In the genomic region with DNA sequence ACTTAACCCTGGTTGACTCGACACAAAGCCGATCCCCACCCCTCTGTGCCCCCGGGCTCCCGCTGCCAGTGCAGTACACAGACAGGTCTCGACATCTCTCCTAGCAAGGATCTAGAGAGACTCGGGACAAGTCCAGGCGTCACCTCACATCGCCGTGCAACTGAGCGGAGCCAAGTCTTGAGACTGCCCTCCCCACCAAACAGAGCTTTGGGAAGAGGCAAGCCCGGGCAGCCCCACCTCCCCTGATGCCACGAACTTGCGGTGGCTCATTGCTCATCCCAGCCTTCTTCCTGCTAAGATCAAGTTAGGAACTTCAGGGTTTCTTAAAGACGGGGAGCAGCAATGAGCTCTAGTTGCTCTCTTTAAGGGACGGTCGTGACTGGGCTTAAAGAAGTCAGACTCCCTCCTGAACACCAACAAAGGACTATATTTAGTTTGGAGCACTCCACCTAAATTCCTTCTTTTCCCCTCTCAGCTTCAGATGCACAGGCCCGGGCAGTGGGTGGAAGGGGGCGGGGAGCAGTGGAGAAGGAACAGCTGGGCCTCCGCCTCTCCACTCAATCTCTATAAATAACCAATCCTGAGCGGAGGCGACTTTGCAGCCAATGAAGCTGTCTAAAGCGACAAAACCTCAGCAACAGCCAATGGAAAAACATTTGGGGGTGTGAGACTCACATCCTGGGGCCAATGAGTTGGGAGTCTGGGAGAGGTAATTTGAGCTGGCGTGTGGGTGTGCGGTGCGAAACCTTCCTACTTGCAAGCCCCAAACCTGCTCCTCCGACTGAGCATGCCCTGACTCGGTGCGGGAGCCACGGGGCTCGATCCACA, we compare ENCODE assay signal across 8 mouse cellular contexts. TPM values are rescaled to one million over a fixed set of nuclear protein-coding genes. Genes with fewer than 3 reads are reported as not detected.
DNase-seq lines count a peak whose midpoint lies in the region; ATAC-seq lines count a peak whose summit lies in the region.

No protein-coding gene starts in this region.

- H3K27me3 ChIP-seq in heart, embryonic 14.5 days (ENCODE audit: control insufficient read depth, insufficient read depth, low read length), result no peaks in the 10 kb centered on the region
- H3K27me3 ChIP-seq in liver, embryonic 13.5 days, result no peaks in the 10 kb centered on the region
- H3K27me3 ChIP-seq in stomach, embryonic 16.5 days (ENCODE audit: control insufficient read depth, insufficient read depth, low read length), result no peaks in the 10 kb centered on the region

- peak overlapping the region; percentile 96 to 99 for H3K27ac ChIP-seq in heart, embryonic 14.5 days (replicated peaks in 1 of 2; ENCODE audit: control insufficient read depth in 1 of 2, insufficient read depth in 1 of 2, low read depth in 2 of 2, low read length in 2 of 2)
- peak overlapping the region; percentile 86; the same call in 1 of the 2 replicates for H3K27ac ChIP-seq in liver, embryonic 13.5 days
- peak overlapping the region; percentile 99 for H3K27ac ChIP-seq in stomach, embryonic 16.5 days (ENCODE audit: low read length)

- under 1% methylated on average over 30 of the region's 30 CpGs for whole genome bisulfite sequencing in heart, embryonic 14.5 days
- WGBS in liver, embryonic 13.5 days (ENCODE audit: insufficient replicate concordance), result under 1% methylated on average over 30 of the region's 30 CpGs
- under 1% methylated on average over 30 of the region's 30 CpGs for WGBS in stomach, embryonic 16.5 days

- peak overlapping the region; percentile 84 for H3K9ac ChIP-seq in heart, embryonic 14.5 days (ENCODE audit: low read length)
- peak overlapping the region; percentile 73 for H3K9ac ChIP-seq in liver, embryonic 13.5 days
- peak overlapping the region; percentile 85 for H3K9ac ChIP-seq in stomach, embryonic 16.5 days (ENCODE audit: low read length)

- H3K4me1 ChIP-seq in heart, embryonic 14.5 days (ENCODE audit: control insufficient read depth in 2 of 2, insufficient read depth in 2 of 2, low read length in 2 of 2), result peaks cover 2 to 15% of the 10 kb centered on the region in 2 experiments; a peak in 2 of 4 replicates
- H3K4me1 ChIP-seq in liver, embryonic 13.5 days (replicated peaks), result peaks cover 50% of the 10 kb centered on the region
- H3K4me1 ChIP-seq in stomach, embryonic 16.5 days (ENCODE audit: control insufficient read depth, insufficient read depth, low read length), result peaks cover 16% of the 10 kb centered on the region

- H3K4me2 ChIP-seq in heart, embryonic 14.5 days (ENCODE audit: low read length), result peak overlapping the region; percentile 79
- H3K4me2 ChIP-seq in liver, embryonic 13.5 days, result peak overlapping the region; percentile 98
- peak overlapping the region; percentile 95 for H3K4me2 ChIP-seq in stomach, embryonic 16.5 days (ENCODE audit: low read depth, low read length)

- H3K9me3 ChIP-seq in heart, embryonic 14.5 days (ENCODE audit: control insufficient read depth, low read length), result no peaks in the 10 kb centered on the region
- no peaks in the 10 kb centered on the region for H3K9me3 ChIP-seq in liver, embryonic 13.5 days (replicated peaks)
- no peaks in the 10 kb centered on the region for H3K9me3 ChIP-seq in stomach, embryonic 16.5 days (replicated peaks; ENCODE audit: control insufficient read depth, low read length)

- peak; percentile 96 for DNase-seq in CD4-positive helper T cell, adult 2 months (ENCODE audit: low read depth, low spot score)
- peak; percentile 22 for DNase-seq in c-Kit-negative CD71-positive TER-119-positive erythroid progenitor cells, embryonic 14.5 days (ENCODE audit: low read depth, low spot score)
- peak; percentile 99 for DNase-seq in fibroblast of lung, adult 2 months (ENCODE audit: low read depth)
- peak; percentile 95 for DNase-seq in kidney, postnatal 14 days
- DNase-seq in liver, embryonic 13.5 days, result peak; percentile 79
- peak; percentile 88 for DNase-seq in neural tube, embryonic 10.5 days (ENCODE audit: extremely low spot score, low spot score)

- ATAC-seq in heart, embryonic 14.5 days (ENCODE audit: insufficient number of reproducible peaks, insufficient read depth, low FRiP score, low read depth), result peak; percentile 96
- peak; percentile 81 for ATAC-seq in liver, embryonic 13.5 days (ENCODE audit: low read depth)
- peak; percentile 94 for ATAC-seq in stomach, embryonic 16.5 days (ENCODE audit: insufficient read depth, low FRiP score)

- H3K36me3 ChIP-seq in heart, embryonic 14.5 days (ENCODE audit: control insufficient read depth, insufficient read depth, low read length), result no peaks in the 10 kb centered on the region
- H3K36me3 ChIP-seq in liver, embryonic 13.5 days, result no peaks in the 10 kb centered on the region
- no peaks in the 10 kb centered on the region for H3K36me3 ChIP-seq in stomach, embryonic 16.5 days (ENCODE audit: control insufficient read depth, insufficient read depth, low read length)

- H3K4me3 ChIP-seq in heart, embryonic 14.5 days (ENCODE audit: control insufficient read depth in 1 of 2, insufficient read depth in 1 of 2, low read depth in 1 of 2, low read length in 2 of 2), result peak overlapping the region; percentile 72 to 87
- H3K4me3 ChIP-seq in liver, embryonic 13.5 days (replicated peaks), result peak overlapping the region; percentile 81
- H3K4me3 ChIP-seq in stomach, embryonic 16.5 days (replicated peaks; ENCODE audit: low read length), result peak overlapping the region; percentile 95

RNA-seq across cellular contexts. Expression of a gene that starts 1.9 kb away (rescaled TPM):
- polyA plus RNA-seq in heart, embryonic 14.5 days (2014; fragmentation: Nextera tagmentation; extraction: Ambion mirVana), result 7.5 and 7.8 TPM in 2 replicates
- 3.5 and 4.3 TPM in 2 replicates for polyA plus RNA-seq in liver, embryonic 13.5 days (2015; fragmentation: Nextera tagmentation; extraction: Ambion mirVana)
- 6.5 and 7.3 TPM in 2 replicates for polyA plus RNA-seq in stomach, embryonic 16.5 days (2015; fragmentation: Nextera tagmentation; extraction: Ambion mirVana)

RNA-seq across cellular contexts. Expression of a gene that starts 2.4 kb away (rescaled TPM):
- polyA plus RNA-seq in heart, embryonic 14.5 days (2014; fragmentation: Nextera tagmentation; extraction: Ambion mirVana), result not detected in 2 replicates
- polyA plus RNA-seq in liver, embryonic 13.5 days (2015; fragmentation: Nextera tagmentation; extraction: Ambion mirVana), result not detected in 2 replicates
- not detected in 2 replicates for polyA plus RNA-seq in stomach, embryonic 16.5 days (2015; fragmentation: Nextera tagmentation; extraction: Ambion mirVana)

Comparison
In these comparisons a context has a peak if more than half of its experiments do, and no peak if none do; other contexts are left out.
1. Peak in every context shown above with its lines: DNase-seq, ATAC-seq, H3K4me3 ChIP-seq and H3K27ac ChIP-seq.
2. DNase-seq: peak in every context shown above with its lines; median percentile 99 in fibroblast of lung, adult 2 months; 96 in CD4-positive helper T cell, adult 2 months; 95 in kidney, postnatal 14 days; 88 in neural tube, embryonic 10.5 days; 79 in liver, embryonic 13.5 days; 22 in c-Kit-negative CD71-positive TER-119-positive erythroid progenitor cells, embryonic 14.5 days.